Mouse (Mus musculus) CH12.LX (cell line): Measurements from ENCODE around the gene Mapk8ip3. TPM values are rescaled to one million over a fixed set of nuclear protein-coding genes. Genes with fewer than 3 reads are reported as not detected.

Experiments
- DNase-seq: peaks from one replicate; pipeline ENCODE4 v3.0.0-alpha.2; 2013; ENCODE audit errors: extremely low read depth
- H3K27ac ChIP-seq: 2 replicates; pipeline ENCODE4 v1.5.1; 2012; ENCODE audit warnings: low read depth, mild to moderate bottlenecking, control low read depth, moderate library complexity; ENCODE audit not compliant: insufficient read depth
- H3K27me3 ChIP-seq: replicated peaks from 2 replicates; pipeline ENCODE3; 2012; ENCODE audit warnings: inconsistent platforms
- H3K36me3 ChIP-seq, 2 experiments: replicated peaks in 1 of 2; 2 replicates each; pipeline versions ENCODE3 to v1.6.1; 2012; ENCODE audit warnings: inconsistent platforms in 1 of 2, low read length in 1 of 2, mild to moderate bottlenecking in 1 of 2, mixed read lengths in 1 of 2, moderate library complexity in 1 of 2; ENCODE audit not compliant: control insufficient read depth in 1 of 2, insufficient read depth in 1 of 2
- H3K4me1 ChIP-seq, 2 experiments: 2 replicates each; pipeline ENCODE4 v1.6.1; 2012; ENCODE audit warnings: inconsistent platforms in 1 of 2, moderate library complexity in 1 of 2; ENCODE audit not compliant: insufficient read depth in 2 of 2, control insufficient read depth in 1 of 2
- H3K4me2 ChIP-seq: 2 replicates; pipeline ENCODE4 v1.6.1; 2012; ENCODE audit warnings: low read depth, mild to moderate bottlenecking, control low read depth; ENCODE audit not compliant: poor library complexity, insufficient read depth, severe bottlenecking
- H3K4me3 ChIP-seq, 3 experiments: fragments of 150-350 bp in 1 of 3; sonication (generic) in 1 of 3; replicated peaks in 1 of 3; 2 replicates each; pipeline versions ENCODE3 to v1.5.1; 2011 to 2012; ENCODE audit warnings: low read depth in 2 of 3, low read length in 2 of 3, mild to moderate bottlenecking in 2 of 3, moderate library complexity in 2 of 3, control low read depth in 1 of 3, improper control_type of control experiment in 1 of 3, inconsistent platforms in 1 of 3, mixed read lengths in 1 of 3; ENCODE audit not compliant: poor library complexity in 1 of 3
- H3K79me2 ChIP-seq: replicated peaks from 2 replicates; pipeline ENCODE4 v1.6.1; 2012; ENCODE audit warnings: mild to moderate bottlenecking, moderate library complexity; ENCODE audit not compliant: control insufficient read depth, poor library complexity, insufficient read depth, severe bottlenecking; ENCODE audit errors: extremely low read depth
- H3K9ac ChIP-seq: 2 replicates; pipeline ENCODE4 v1.6.1; 2012; ENCODE audit warnings: low read depth, mild to moderate bottlenecking, control low read depth, moderate library complexity; ENCODE audit not compliant: insufficient read depth
- H3K9me3 ChIP-seq: replicated peaks from 2 replicates; pipeline ENCODE3; 2012; ENCODE audit warnings: low read length, inconsistent platforms, mixed read lengths
- BHLHE40 ChIP-seq: IDR thresholded peaks from 2 replicates; pipeline ENCODE4 v1.6.1; 2011; ENCODE audit warnings: mild to moderate bottlenecking, low read depth, low read length, improper control_type of control experiment
- E2F4 ChIP-seq: IDR thresholded peaks from 2 replicates; pipeline ENCODE4 v1.6.1; 2011; ENCODE audit warnings: low read depth, low read length, improper control_type of control experiment; ENCODE audit not compliant: insufficient replicate concordance
- ETS1 ChIP-seq: conservative IDR thresholded peaks from 2 replicates; pipeline ENCODE4 v1.6.1; 2012; ENCODE audit warnings: low read depth, mild to moderate bottlenecking, inconsistent platforms, low read length, improper control_type of control experiment, moderate library complexity
- JUND ChIP-seq: conservative IDR thresholded peaks from 2 replicates; pipeline ENCODE4 v1.6.1; 2011; ENCODE audit warnings: low read depth, low read length, improper control_type of control experiment
- KAT2A ChIP-seq: IDR thresholded peaks from 2 replicates; pipeline ENCODE4 v1.6.1; 2012; ENCODE audit warnings: low read length, improper control_type of control experiment, inconsistent platforms; ENCODE audit not compliant: insufficient replicate concordance
- MAX ChIP-seq: IDR thresholded peaks from 2 replicates; pipeline ENCODE4 v1.6.1; 2011; ENCODE audit warnings: low read length, improper control_type of control experiment
- NELFE ChIP-seq: IDR thresholded peaks from 2 replicates; pipeline ENCODE4 v1.6.1; 2011; ENCODE audit warnings: low read depth, low read length, improper control_type of control experiment
- POLR2AphosphoS2 ChIP-seq: IDR thresholded peaks from 2 replicates; pipeline ENCODE4 v1.6.1; 2011; ENCODE audit warnings: low read depth, low read length, improper control_type of control experiment
- UBTF ChIP-seq: IDR thresholded peaks from 2 replicates; pipeline ENCODE4 v1.6.1; 2012; ENCODE audit warnings: low read depth, mild to moderate bottlenecking, inconsistent platforms, low read length, improper control_type of control experiment, moderate library complexity
- ZC3H11A ChIP-seq: IDR thresholded peaks from 2 replicates; pipeline ENCODE4 v1.6.1; 2012; ENCODE audit warnings: low read depth, mild to moderate bottlenecking, inconsistent platforms, low read length, improper control_type of control experiment
- ZKSCAN1 ChIP-seq: IDR thresholded peaks from 2 replicates; pipeline ENCODE4 v1.6.1; 2012; ENCODE audit warnings: low read depth, inconsistent platforms, low read length, improper control_type of control experiment, borderline replicate concordance
- dilution Hi-C: fragments of 300-500 bp; cut with MboI; formaldehyde crosslinking; loops from 2 replicates; pipeline ENCODE4 v1.14.3; 2020; ENCODE audit warnings: low sequenced_read_pairs; ENCODE audit not compliant: extremely low pct_unique_long_range_greater_than_20kb, extremely low pct_ligation_motif_present
- in situ Hi-C: fragments of 300-500 bp; cut with MboI; formaldehyde crosslinking; loops from 3 replicates; pipeline ENCODE4 v1.14.3; 2019; ENCODE audit warnings: low sequenced_read_pairs, low pct_ligation_motif_present, low pct_unique_long_range_greater_than_20kb, mixed read lengths
- polyA plus RNA-seq: library from polyadenylated mRNA; unstranded; fragments of >175 nt; gene quantifications from 2 replicates; pipeline ENCODE4 v1.2.1, GENCODE M21; 2012; ENCODE audit warnings: low read depth; ENCODE audit not compliant: insufficient read length
- total RNA-seq, 2 experiments: library from RNA; depleted of rRNA; stranded (reverse); fragments of 300-350 nt in 1 of 2; fragments of >200 nt in 1 of 2; gene quantifications; 2 replicates each; pipeline ENCODE4 v1.2.3; 2012 to 2014

The Mapk8ip3 gene
- total and polyA plus RNA-seq, 3 experiments, result 14.5 to 44.0 (median 34.1) TPM

GRCm38 (mm10) chr17:24902124-24902523 is 34.7 kb downstream of the Mapk8ip3 start:
- no peak for TF ChIP-seq ETS1
- TF ChIP-seq MAX, result no peak
- no peaks in the 10 kb centered on the region for H3K79me2 ChIP-seq
- no peaks in the 10 kb centered on the region for H3K9me3 ChIP-seq
- no peaks in the 10 kb centered on the region for H3K27me3 ChIP-seq
- H3K27ac ChIP-seq, result no peak overlapping the region
- no peak overlapping the region for H3K4me2 ChIP-seq
- DNase-seq, result no peak
- H3K36me3 ChIP-seq, result peaks cover 99 to 100% of the 10 kb centered on the region in 2 experiments
- H3K4me3 ChIP-seq, result no peak overlapping the region
- in situ Hi-C loops, result no loop called here
- no peak overlapping the region for H3K9ac ChIP-seq
- peaks cover 9 to 16% of the 10 kb centered on the region in 2 experiments; a peak in 3 of 4 replicates for H3K4me1 ChIP-seq
- dilution Hi-C loops, result no loop called here

- Histone ChIP-seq H3K79me2 (peaks cover 4% of the 10 kb centered on the region; the same call in 1 of the 2 replicates), H3K36me3 (peaks cover 81 to 88% of the 10 kb centered on the region in 2 experiments), H3K9me3 (no peaks in the 10 kb centered on the region), H3K9ac (no peak overlapping the region), H3K27ac (no peak overlapping the region), H3K27me3 (no peaks in the 10 kb centered on the region), H3K4me2 (no peak overlapping the region), H3K4me1 (peaks cover 12 to 25% of the 10 kb centered on the region in 2 experiments), H3K4me3 (no peak overlapping the region)
- in situ Hi-C loops, result no loop called here
- no peak for TF ChIP-seq KAT2A
- TF ChIP-seq JUND, result no peak
- no peak for TF ChIP-seq ZKSCAN1
- no peak for TF ChIP-seq E2F4
- TF ChIP-seq UBTF, result no peak
- TF ChIP-seq ETS1, result no peak
- TF ChIP-seq ZC3H11A, result no peak
- no peak for TF ChIP-seq NELFE
- TF ChIP-seq POLR2AphosphoS2, result no peak
- DNase-seq, result no peak
- dilution Hi-C loops, result no loop called here
Observed at GRCm38 (mm10) chr17:24900014-24900413, 36.8 kb downstream of the Mapk8ip3 start.

DNA sequence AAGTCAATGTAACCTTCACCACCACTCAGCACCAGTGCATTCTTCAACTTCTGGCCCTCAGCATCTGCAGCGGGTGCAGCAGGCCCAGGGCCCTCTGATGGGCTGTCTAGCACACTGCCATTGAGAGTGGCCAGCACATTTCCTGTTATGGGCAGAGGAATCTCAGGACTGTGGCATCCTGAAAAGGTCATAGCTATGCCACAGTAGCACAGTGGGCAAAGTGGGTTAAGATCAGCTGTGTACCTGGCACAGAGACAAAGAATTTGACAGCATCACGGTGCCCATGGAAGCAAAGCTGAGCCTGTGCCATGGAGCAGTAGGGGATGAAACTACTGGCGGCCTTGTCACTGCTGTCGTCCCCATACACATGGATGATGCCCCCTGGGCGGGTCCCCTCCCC is 37.6 kb downstream of the Mapk8ip3 start:
- dilution Hi-C loops (no loop called here), in situ Hi-C loops (no loop called here)
- H3K36me3 ChIP-seq, result peaks cover 73 to 80% of the 10 kb centered on the region in 2 experiments
- no peaks in the 10 kb centered on the region for H3K9me3 ChIP-seq
- peaks cover 10% of the 10 kb centered on the region for H3K79me2 ChIP-seq
- no peak for TF ChIP-seq ETS1
- TF ChIP-seq BHLHE40, result no peak
- H3K27ac ChIP-seq, result no peak overlapping the region
- no peak for DNase-seq
- H3K27me3 ChIP-seq, result no peaks in the 10 kb centered on the region
- no peak overlapping the region for H3K4me2 ChIP-seq
- peaks cover 12 to 27% of the 10 kb centered on the region in 2 experiments for H3K4me1 ChIP-seq
- no peak overlapping the region for H3K4me3 ChIP-seq
- H3K9ac ChIP-seq, result no peak overlapping the region
